Mouse (Mus musculus) neural tube, embryonic 14.5 days (tissue): ENCODE data around the gene Agxt2. TPM values are rescaled to one million over a fixed set of nuclear protein-coding genes. Genes with fewer than 3 reads are reported as not detected.

ENCODE experiments used
- ATAC-seq: fragments of 200-750 bp; cut with Nextera tagmentation; 2 replicates; pipeline ENCODE4 v1.8.0; 2017; ENCODE audit warnings: low read depth, mild to moderate bottlenecking, moderate TSS enrichment, moderate library complexity
- H3K27ac ChIP-seq: fragments of 300-500 bp; sonication (generic); 2 replicates; pipeline ENCODE4 v1.5.1; 2014; ENCODE audit warnings: low read depth, mild to moderate bottlenecking, control low read depth, low read length, moderate library complexity, mixed read lengths
- H3K27me3 ChIP-seq: fragments of 300-500 bp; sonication (generic); 2 replicates; pipeline ENCODE4 v1.6.1; 2014; ENCODE audit warnings: low read length; ENCODE audit not compliant: control insufficient read depth, insufficient read depth
- H3K36me3 ChIP-seq: fragments of 300-500 bp; sonication (generic); 2 replicates; pipeline ENCODE4 v1.6.1; 2014; ENCODE audit warnings: low read length, mixed read lengths; ENCODE audit not compliant: control insufficient read depth, insufficient read depth
- H3K4me1 ChIP-seq: fragments of 300-500 bp; sonication (generic); 2 replicates; pipeline ENCODE4 v1.6.1; 2014; ENCODE audit warnings: low read length; ENCODE audit not compliant: control insufficient read depth, insufficient read depth
- H3K4me2 ChIP-seq: fragments of 300-500 bp; sonication (generic); 2 replicates; pipeline ENCODE4 v1.6.1; 2014; ENCODE audit warnings: mild to moderate bottlenecking, low read depth, low read length, control low read depth
- H3K4me3 ChIP-seq: fragments of 300-500 bp; sonication (generic); 2 replicates; pipeline ENCODE4 v1.5.1; 2014; ENCODE audit warnings: low read depth, low read length, control low read depth, mixed read lengths
- H3K9ac ChIP-seq: fragments of 300-500 bp; sonication (generic); replicated peaks from 2 replicates; pipeline ENCODE4 v1.6.1; 2014; ENCODE audit warnings: low read depth, mild to moderate bottlenecking, control low read depth, low read length, mixed read lengths
- H3K9me3 ChIP-seq: fragments of 300-500 bp; sonication (generic); 2 replicates; pipeline ENCODE4 v1.6.1; 2016; ENCODE audit warnings: low read length; ENCODE audit not compliant: control insufficient read depth
- WGBS: fragments of 180-500 bp; shearing (Covaris S2); extraction: QIAGEN DNeasy Blood & Tissue Kit; methylation state at CpG from one replicate; pipeline ENCODE4 v1.1.7; 2014; 5-methylcytosine and 5-hydroxymethylcytosine counted together
- polyA plus RNA-seq: library from polyadenylated mRNA; unstranded; fragments of >200 nt; fragmentation: Nextera tagmentation; extraction: Ambion mirVana; gene quantifications from 2 replicates; pipeline ENCODE4 v1.2.1, GENCODE M21; 2014

The Agxt2 gene
- polyA plus RNA-seq, 1 experiment from 2014 or later, result not detected

DNA sequence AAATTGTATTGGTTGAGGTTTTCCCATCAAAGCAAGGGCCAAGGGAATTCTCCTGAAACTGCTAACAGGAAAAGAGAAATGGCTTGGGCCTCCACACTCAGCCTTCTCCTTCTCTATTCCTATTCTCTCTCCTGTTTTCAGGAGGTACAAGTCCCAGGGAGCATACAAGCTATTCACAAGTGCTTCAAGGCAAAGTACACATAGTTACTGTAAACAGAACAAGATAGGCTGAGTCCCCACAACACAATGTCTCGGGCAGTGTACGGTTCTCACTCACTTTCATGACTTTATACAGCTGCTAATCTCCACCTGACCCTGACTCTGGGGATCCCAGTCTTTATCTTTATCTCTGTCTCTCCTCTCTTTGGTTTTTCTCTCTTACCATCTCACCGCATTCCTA is 17.1 kb downstream of the Agxt2 start:
- H3K27ac ChIP-seq, result no peak overlapping the region
- 86% methylated on average over 3 of the region's 3 CpGs for WGBS
- no peak overlapping the region for H3K4me3 ChIP-seq
- H3K4me1 ChIP-seq, result no peaks in the 10 kb centered on the region
- no peaks in the 10 kb centered on the region for H3K27me3 ChIP-seq
- H3K4me2 ChIP-seq, result no peak overlapping the region
- H3K9ac ChIP-seq, result no peak overlapping the region
- H3K36me3 ChIP-seq, result no peaks in the 10 kb centered on the region
- no peak for ATAC-seq
- no peaks in the 10 kb centered on the region for H3K9me3 ChIP-seq

DNA sequence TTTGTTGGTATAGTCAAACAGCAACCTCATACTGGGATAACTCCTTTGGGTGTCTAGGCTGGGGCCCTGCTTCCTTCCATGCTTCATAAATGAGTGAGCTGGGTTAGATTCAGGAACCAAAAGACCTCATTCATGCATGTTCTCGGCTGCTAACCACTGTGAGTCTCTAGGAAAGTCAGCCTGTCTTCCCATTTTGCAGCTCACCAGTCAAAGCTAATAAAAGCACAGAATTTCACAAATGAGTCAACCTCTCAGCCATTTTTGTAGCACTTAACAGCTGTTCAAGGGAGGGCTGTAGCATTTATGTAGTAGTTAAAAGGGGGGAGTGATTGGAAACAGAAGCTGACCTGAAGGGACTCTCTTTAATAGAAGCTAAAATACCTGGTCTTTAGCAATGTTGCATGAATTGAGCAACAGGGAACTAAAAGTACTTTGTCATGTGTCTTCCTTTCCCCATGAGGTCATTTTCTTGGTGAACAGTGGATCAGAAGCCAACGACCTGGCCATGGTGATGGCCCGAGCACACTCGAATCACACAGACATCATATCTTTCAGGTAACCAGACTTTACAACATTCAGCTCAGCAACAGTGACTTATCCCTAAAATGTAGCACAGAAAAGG is 20.1 kb downstream of the Agxt2 start:
- ATAC-seq, result no peak
- H3K4me1 ChIP-seq, result no peaks in the 10 kb centered on the region
- whole genome bisulfite sequencing, result 89% methylated on average over 4 of the region's 4 CpGs

DNA sequence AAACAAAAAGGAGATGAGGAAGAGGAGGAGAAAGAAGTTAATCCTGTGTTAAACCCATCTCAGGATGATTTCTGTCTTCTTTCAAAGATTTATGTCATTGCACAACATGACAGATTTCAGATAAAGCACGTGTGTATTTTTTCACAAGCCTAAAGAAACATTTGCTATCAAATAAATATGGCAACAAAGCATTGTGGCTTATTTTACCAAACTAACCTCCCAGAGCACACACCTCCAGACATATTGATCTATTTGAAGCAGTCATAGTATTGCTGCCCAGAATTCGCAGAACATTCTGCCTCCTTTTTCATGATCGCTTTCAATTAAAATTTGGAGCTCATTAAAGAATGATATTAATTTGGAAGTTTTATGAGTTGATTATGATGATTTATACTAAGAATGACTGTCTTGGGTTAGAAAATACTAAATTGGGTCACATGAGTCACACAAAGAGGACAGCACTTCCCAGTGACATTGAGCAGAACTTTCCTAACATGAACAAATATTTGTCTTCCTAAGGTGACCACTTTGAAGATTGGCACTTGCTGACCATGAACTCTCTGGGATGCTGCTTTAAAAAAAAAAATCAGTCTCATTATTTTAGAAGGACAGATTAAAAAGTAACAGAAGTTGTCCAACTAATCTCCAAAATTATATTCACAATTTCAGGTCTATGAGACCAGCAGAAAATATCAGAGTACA is 21.6 kb downstream of the Agxt2 start:
- H3K4me3 ChIP-seq, result no peak overlapping the region
- no peaks in the 10 kb centered on the region for H3K36me3 ChIP-seq
- ATAC-seq, result no peak
- no peak overlapping the region for H3K9ac ChIP-seq
- no peak overlapping the region for H3K4me2 ChIP-seq
- H3K27me3 ChIP-seq, result no peaks in the 10 kb centered on the region
- WGBS, result 94% methylated on average over 3 of the region's 3 CpGs
- no peak overlapping the region for H3K27ac ChIP-seq
- H3K9me3 ChIP-seq, result no peaks in the 10 kb centered on the region
- H3K4me1 ChIP-seq, result no peaks in the 10 kb centered on the region

More for the DNA sequence above, 20.1 kb downstream of the Agxt2 start:
- no peak overlapping the region for H3K27ac ChIP-seq
- H3K36me3 ChIP-seq, result no peaks in the 10 kb centered on the region
- no peak overlapping the region for H3K4me3 ChIP-seq
- no peak overlapping the region for H3K4me2 ChIP-seq
- no peaks in the 10 kb centered on the region for H3K9me3 ChIP-seq
- H3K27me3 ChIP-seq, result no peaks in the 10 kb centered on the region
- no peak overlapping the region for H3K9ac ChIP-seq

DNA sequence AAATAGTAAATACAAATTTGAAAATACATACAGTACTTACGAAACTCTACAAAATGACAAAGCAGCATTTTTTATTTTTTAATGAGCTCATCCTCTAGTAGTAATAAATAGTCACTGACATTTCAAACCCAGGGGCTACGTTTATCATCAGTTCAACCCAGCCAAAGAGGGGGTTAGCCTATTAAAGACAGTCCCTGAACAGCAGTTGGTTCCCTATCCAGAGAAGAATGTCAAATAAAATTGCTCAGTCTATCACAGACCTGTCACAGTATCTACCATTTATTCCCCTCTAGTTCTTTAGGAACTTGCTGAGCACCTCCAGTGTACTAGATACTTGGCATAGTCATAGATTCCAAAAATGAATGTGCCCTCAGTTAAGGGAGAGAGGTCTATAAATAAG is 28.9 kb downstream of the Agxt2 start:
- Histone ChIP-seq H3K4me3 (no peak overlapping the region), H3K4me1 (no peaks in the 10 kb centered on the region), H3K9me3 (no peaks in the 10 kb centered on the region), H3K27me3 (no peaks in the 10 kb centered on the region), H3K4me2 (no peak overlapping the region), H3K9ac (no peak overlapping the region), H3K27ac (no peak overlapping the region), H3K36me3 (no peaks in the 10 kb centered on the region)
- 76% methylated on average over 2 of the region's 2 CpGs for WGBS
- peak; percentile 79 for ATAC-seq

DNA sequence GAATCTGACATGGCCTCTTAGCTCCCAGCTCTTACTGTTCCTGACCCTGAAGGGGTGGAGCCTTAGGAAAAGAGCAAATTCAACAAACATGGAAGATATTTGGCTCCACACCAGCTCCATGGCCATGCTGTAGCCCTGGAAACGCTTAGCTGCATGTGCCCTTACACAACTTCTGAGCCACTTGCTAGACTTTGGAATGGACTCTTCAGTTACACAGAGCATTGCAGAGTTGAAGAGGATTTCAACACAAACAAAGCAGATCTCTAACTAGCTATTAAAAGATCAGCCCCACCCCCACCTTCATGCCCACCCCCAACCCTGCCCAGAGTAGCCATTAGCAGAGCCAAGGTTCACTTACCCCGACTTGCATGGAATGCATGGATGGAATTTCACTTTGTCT is 41.5 kb downstream of the Agxt2 start:
- Histone ChIP-seq H3K4me2 (no peak overlapping the region), H3K27ac (no peak overlapping the region), H3K9ac (no peak overlapping the region), H3K4me3 (no peak overlapping the region), H3K27me3 (no peaks in the 10 kb centered on the region), H3K4me1 (no peaks in the 10 kb centered on the region), H3K9me3 (no peaks in the 10 kb centered on the region), H3K36me3 (no peaks in the 10 kb centered on the region)
- no peak for ATAC-seq
- WGBS, result 70% methylated on average over 2 of the region's 2 CpGs

DNA sequence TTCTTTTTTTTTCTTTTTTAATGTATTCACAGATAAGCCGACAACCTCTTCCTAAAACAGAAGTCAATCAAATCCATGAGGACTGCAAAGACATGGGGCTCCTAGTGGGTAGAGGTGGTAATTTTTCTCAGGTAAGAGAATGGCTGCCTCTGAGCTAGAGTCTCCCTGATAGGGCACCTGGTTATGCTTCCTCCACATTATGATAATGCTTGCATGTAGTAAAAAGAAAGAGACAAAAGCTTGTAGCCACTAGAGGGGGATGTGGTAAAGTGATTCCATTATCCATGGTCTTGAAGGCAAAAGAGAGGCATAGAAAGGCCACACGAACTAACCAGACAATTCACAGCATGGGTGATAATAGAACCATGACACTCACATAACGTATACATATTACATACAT is 42.1 kb downstream of the Agxt2 start:
- H3K27me3 ChIP-seq, result no peaks in the 10 kb centered on the region
- H3K27ac ChIP-seq, result no peak overlapping the region
- no peaks in the 10 kb centered on the region for H3K4me1 ChIP-seq
- H3K9ac ChIP-seq, result no peak overlapping the region
- H3K36me3 ChIP-seq, result no peaks in the 10 kb centered on the region
- H3K4me2 ChIP-seq, result no peak overlapping the region
- no peak overlapping the region for H3K4me3 ChIP-seq
- ATAC-seq, result peak; percentile 44; the same call in 1 of the 2 replicates
- no peaks in the 10 kb centered on the region for H3K9me3 ChIP-seq
- WGBS, result 41% methylated on average over 3 of the region's 3 CpGs

DNA sequence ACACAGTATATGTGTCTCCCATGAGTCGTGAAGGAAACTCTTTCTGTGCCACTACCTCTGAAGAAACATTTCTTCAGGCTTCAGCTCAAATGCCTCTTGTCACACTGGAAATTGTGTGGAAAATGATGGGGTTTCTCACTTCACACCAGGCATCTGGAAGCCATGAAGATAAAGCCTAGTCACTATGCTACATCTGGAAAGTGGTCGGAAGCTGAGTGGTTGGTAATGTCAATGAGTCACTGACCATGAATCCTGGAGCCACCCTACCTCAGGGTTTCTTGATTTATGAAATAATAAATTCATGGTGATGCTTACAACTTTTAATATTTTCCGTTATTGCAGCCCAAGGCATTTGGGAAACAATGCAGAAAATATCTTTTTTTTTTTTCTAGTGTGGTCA is 51.5 kb downstream of the Agxt2 start:
- H3K9me3 ChIP-seq, result no peaks in the 10 kb centered on the region
- no peaks in the 10 kb centered on the region for H3K27me3 ChIP-seq
- H3K4me2 ChIP-seq, result no peak overlapping the region
- no peaks in the 10 kb centered on the region for H3K36me3 ChIP-seq
- no peaks in the 10 kb centered on the region for H3K4me1 ChIP-seq
- no peak for ATAC-seq
- H3K9ac ChIP-seq, result no peak overlapping the region
- 88% methylated on average over 3 of the region's 3 CpGs for WGBS
- no peak overlapping the region for H3K27ac ChIP-seq
- H3K4me3 ChIP-seq, result no peak overlapping the region

DNA sequence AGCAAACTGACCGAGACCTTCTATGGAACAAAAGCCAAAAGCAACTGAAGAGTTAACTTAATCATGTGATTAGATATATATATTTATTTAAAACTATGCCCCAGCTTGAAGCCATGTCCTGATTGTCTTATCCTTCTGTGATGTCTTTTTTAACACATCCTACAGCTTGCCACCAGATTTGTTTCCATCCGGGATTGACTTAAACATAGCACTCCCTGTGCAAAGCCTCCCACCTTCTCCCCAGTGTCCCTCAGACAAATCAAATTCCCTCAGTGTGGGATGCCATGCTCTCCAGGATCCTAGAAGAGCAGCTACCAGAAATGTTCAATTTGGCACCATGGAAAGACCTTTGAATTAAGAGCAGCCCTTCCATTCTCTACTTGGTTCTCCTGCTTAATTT is 52.5 kb downstream of the Agxt2 start:
- ATAC-seq, result no peak
- Histone ChIP-seq H3K4me2 (no peak overlapping the region), H3K4me3 (no peak overlapping the region), H3K9me3 (no peaks in the 10 kb centered on the region), H3K27ac (no peak overlapping the region), H3K36me3 (no peaks in the 10 kb centered on the region), H3K27me3 (no peaks in the 10 kb centered on the region), H3K9ac (no peak overlapping the region), H3K4me1 (no peaks in the 10 kb centered on the region)
- WGBS, result 95% methylated on average over 2 of the region's 2 CpGs

DNA sequence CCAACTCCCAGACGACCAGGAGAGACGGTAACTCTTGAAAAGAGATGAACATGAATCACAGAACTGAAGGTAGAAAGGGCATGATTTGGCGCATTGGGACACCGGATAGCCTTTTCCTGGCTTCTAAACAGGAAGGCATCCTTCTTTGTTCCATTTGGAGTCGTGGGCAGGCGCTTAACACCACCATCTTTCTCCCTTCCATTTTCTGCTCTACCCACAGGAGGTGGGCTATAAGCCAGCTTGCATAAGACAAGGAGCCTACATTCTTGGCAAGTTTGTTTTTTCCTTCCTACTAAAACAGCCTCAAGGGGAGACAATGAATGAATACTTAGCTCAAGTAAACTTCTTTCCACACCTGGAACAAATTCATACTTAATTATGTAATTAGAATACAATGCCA is 55.3 kb downstream of the Agxt2 start:
- no peaks in the 10 kb centered on the region for H3K27me3 ChIP-seq
- no peaks in the 10 kb centered on the region for H3K9me3 ChIP-seq
- H3K4me2 ChIP-seq, result no peak overlapping the region
- H3K4me1 ChIP-seq, result no peaks in the 10 kb centered on the region
- H3K27ac ChIP-seq, result no peak overlapping the region
- no peak for ATAC-seq
- H3K9ac ChIP-seq, result no peak overlapping the region
- WGBS, result 93% methylated on average over 6 of the region's 6 CpGs
- no peak overlapping the region for H3K4me3 ChIP-seq
- no peaks in the 10 kb centered on the region for H3K36me3 ChIP-seq
